Mouse (Mus musculus) cerebellum, postnatal 25 days (tissue): ENCODE results near the gene Abhd5.
"Not testable (repeated sequence)": the region's sequence is repeated elsewhere in the genome, so short reads cannot be mapped to it uniquely, and the experiment has no call there.

Experiments
- DNase-seq, 2 experiments: peaks; one replicate each; pipeline ENCODE4 v3.0.0; 2021; ENCODE audit warnings: mixed read lengths in 2 of 2

Gene Abhd5

DNA sequence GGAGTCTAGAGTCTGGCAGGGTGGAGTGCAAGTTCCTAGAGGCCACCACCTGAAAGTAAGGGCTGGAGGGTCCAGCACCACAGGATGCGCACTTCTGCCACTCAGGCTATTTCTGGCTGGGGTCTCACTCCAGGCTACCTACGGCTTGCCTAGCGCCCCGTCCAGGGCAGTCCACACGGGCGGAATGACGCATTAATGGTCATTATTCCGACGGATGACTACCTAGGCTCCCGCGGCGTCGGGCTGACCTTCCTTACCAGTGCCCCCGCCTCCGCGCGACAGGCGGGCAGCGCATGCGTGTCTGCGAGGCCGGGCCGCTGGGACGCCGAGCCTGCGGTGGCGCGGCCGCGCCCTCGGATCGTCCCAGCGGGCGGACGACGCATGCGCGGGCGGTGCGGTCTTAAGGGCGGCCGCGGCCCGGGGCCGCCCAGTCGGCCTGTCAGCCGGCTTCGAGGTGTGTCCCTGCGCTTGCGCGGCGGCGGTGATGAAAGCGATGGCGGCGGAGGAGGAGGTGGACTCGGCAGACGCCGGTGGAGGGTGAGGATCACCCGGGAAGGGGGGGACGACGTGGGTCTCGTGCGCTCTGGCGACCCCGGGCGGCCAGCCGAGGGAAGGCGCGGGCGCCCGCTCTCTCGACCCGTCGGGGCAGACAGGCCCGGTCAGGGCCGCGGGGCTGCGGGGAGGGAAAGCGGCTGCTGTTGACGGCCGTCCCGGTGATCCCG is at the start of gene Abhd5:
Abhd5 (plus strand) TSS at position 306 of the 722 bp plus-strand sequence.
- DNase-seq: peak; percentile 90 to 95

DNA sequence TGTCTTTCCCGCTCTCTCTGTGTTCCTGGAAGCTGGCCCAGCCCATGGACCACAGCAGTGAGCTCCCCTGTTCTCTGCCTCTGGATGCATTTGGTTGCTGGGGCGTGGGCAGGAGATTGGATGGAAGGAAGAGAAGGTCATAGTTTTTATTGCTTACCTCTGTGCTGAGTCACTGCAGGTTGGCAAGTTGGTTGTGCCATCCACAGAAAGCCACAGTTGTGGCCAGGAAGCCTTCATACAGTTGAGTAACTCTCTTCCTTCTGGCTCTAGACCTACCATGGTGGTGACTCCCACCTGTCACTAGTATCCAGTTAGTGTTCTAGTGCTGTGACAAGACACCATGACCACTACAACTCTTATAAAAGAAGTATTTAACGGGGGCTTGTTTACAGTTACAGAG is 46.1 kb upstream of the Abhd5 start:
- no peak for DNase-seq

DNA sequence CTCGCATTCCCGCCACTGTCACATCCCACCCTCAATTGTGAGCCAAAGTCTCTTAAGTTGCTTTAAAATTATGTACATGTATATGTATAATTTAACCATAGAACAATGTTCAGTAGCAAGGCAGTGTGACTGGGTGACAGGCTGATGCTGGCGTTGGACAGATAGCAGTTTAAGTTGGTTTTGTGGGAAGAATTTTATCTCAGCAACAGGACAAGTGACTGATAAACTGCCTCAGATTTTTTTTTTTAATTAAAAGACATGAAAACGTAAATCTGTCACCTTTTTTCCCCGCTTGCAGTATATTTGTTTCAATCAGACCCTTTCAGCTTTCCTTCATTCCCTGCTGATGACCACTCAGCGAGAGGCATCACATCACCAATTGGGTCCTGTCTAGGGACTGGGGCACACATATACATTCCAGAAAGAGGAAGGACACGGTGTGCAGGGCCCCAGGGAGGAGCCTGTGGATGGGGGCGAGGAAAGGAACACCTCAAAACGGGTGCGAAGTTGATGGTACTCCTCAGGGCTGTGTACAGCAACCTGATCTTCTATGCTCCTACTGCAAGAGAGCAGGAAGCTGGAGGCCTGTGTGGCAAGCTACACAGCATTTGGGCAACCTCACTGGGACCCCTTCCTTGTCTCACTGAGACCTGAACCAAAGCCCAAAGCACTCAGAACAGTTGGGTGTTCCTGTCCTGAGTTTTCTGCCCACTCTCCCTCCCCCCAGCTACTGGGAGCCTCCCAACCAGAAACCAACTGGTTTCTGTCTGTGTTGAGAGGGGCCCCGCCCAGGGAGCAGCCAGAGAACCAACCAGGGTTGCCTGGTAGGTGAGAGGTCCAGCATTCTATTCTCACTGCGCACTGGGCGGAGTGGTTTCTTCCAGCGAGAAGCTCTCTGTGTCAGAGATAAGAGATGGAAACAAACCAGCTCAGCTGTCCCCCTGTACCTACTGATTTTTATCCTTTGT is 42.1 kb upstream of the Abhd5 start:
- no peak for DNase-seq

DNA sequence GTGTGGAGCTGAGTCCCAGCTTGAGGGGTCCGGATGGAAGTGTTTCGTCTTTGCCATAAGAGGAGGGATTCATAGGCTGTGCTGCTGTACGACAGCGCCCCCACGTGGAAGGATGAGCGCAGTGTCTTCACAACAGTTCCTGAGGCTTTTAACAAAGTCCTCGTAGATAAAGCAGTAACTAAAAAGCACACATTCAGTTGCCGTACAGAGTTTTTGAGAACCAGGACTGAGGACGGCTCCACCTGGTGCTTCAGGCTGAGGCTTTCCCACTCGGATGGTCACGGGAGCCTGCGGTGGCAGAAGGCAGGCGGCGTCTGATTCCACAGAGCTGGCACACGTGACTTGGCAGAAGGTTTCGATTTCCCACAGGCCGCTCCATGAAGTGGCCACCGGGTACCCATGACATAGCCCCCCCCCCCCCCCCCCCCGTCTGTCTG is 40.8 kb upstream of the Abhd5 start:
- peak; percentile 83 to 87 for DNase-seq

DNA sequence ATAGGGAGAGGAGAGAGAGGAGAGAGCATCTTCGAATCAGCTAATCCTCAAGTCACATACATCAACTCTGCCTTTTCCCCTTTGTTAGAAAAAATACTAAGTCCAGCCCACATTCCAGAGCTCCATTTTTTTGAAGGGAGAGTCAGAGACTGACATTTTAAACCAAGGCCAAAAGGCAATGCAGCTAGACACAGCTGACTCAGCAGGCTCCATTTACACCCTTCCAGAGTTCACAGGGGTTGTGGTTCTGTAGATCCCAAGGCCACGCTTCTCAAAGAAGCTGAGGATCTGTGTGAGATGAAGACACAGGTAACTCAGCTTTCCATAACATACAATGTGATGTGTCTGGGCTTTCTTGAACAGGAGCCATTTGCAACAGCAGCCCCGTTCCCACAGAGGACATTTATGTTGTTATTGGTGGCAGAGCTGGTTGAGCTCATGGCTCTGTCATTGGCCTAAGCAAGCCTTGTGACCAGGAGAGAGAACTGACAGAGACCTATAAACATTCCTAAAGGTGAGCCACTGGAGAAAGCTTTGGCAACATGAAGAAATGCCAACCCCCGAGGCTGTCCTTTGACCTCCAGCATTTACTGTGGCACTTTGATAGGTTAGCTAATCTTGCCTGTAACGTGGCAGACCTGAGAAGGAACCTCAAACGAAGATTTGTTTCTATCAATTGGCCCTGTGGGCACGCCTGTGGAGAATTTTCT is 40.2 kb upstream of the Abhd5 start:
- DNase-seq: peak in 1 of 2 experiments; percentile 9

DNA sequence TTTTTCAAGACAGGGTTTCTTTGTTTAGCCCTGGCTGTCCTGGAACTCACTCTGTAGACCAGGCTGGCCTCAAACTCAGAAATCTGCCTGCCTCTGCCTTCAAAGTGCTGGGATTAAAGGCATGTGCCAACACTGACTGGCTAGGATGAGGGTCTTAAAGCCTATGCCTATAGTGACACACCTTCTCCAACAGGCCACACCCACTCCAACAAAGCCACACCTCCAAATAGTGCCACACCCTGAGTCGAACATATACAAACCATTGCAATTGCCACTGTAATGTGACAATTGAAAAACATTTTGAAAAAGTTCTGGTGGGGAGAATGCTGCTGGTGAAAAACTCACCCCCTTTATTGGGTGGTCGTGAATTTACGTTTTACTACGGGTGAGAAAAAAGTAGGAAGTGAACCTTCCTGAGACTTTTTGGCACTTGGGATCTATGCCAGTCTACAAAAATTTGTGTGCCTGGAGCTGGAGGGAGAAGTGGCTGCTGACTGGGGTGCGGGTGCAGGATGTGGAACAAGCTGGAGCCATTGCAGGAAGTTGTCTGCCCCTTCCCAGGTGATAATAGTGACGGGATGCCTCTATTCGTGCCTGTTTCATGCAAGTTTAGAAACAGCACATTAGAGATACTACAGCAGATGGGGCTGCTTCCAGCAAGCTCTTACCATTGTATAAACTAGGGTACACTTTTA is 39.0 kb upstream of the Abhd5 start:
- no peak for DNase-seq

DNA sequence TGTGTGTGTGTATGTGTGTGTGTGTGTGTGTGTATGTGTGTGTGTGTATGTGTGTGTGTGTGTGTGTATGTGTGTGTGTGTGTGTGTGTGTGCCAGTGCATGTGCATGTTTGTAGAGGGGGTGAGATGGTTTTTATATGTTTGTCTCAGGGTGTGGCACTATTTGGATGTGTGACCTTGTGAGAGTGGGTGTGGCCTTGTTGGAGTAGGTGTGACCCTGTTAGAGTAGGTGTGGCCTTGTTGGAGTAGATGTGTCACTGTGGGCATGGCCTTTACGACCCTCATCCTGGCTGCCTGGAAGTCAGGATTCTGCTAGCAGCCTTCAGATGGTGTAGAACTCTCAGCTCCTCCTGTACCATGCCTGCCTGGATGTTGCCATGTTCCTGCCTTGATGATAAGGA is 38.3 kb upstream of the Abhd5 start:
- not testable (repeated sequence) for DNase-seq

DNA sequence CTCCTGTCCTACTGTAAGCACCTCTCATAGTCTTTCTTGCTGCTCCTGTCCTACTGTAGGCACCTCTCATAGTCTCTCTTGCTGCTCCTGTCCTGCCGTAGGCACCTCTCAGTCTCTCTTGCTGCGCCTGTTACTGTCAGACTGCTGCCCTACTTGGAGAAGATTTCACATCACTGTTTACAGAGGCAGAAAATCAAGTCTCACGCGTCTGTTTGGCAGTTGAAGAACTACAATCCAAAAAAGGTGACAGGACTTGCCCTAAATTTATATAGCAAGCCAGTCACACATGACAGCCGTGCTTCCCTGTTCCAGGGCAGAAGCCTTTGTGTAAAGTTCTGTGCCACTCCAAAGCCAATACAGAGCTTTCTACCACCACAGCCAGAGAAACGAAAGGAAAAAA is 37.0 kb upstream of the Abhd5 start:
- DNase-seq: no peak

DNA sequence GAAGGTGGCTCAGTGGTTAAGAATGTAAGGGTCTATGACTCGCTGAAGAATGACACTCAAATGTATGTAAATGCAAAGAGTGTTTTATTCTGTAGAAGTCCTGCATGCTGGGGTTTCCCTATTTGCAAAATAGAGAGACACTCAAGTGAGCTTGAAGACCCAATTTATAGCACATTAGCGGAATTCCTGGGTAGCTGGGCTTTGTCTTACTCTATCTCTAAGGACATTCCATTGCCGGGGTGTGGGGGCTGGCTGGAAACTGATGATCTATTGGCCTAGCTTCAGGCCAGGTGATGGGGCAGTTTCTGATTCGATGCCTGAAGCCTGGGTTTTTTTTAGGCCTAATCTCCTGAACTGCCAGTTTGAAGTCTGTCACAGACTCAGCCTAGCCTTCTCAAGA is 36.5 kb upstream of the Abhd5 start:
- no peak for DNase-seq

DNA sequence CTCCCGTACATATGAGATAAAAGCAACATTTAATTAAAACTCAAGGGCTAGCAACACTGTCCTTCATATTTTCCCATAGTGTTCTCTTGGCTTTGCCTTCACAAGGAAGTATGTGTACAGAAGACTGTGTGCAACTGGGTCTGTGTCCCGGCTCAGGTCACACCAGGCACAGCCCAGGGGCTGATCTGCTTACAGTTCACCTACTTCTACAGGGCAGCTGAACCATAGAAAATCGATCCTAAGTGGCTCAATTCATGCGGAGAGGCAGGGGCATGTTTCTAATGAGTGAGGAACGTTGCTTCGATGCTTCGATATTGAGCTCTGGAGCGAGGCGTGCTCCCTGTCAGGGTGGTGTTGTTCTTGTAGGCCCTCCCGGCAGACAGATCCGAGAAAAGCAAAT is 35.9 kb upstream of the Abhd5 start:
- no peak for DNase-seq

DNA sequence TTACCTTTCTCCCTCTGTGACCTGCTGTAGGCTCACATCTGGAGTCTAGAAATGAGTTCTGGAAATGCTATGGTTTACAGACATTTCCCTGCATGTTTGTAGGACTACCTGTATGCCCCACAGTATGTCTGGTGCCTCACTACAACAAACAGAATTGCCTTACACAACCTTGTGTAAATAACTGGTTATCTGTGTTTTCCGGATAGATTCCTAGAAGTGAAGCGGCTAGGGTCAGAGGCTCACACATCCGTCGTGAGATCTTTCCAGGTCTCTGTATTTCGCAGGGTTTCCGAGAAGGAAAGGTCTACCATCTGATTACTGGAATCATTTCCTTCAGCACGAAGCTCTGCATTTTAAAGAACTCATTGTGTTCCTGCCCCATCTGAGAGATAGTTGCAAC is 34.8 kb upstream of the Abhd5 start:
- no peak for DNase-seq

DNA sequence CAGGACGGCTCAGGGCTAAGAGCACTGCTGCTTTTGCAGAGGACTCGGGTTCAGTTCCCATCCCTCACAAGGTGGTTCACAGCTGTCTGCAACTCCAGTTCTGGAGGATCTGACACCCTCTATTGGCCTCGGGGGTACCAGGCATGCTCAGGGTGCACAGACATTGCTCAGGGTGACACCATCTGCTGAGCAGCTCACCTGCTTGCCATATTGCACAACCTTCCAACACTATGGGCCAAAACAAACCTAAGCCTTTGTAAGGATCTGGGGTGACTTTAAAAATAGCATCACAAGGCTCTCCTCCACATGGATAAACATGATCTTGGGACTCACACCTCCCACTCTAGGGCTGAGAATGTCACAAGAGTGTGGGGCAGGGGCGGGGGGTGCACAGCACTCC is 30.8 kb upstream of the Abhd5 start:
- no peak for DNase-seq

DNA sequence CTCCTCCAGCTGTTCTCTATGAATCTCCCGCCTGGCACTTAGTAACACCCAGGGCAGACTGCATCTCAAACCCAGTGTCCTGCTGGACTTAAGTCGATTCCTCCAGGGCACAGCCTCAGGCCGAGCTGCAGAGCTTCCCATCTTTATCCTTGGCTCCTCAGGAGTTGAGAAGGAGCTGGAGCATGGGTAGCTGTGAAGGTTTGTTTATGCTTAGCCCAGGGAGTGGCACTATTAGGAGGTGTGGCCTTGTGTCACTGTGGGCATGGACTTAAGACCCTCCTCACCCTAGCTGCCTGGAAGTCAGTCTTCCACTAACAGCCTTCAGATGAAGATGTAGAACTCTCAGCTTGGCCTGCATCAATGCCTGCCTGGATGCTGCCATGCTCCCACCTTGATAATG is 29.1 kb upstream of the Abhd5 start:
- DNase-seq: no peak

DNA sequence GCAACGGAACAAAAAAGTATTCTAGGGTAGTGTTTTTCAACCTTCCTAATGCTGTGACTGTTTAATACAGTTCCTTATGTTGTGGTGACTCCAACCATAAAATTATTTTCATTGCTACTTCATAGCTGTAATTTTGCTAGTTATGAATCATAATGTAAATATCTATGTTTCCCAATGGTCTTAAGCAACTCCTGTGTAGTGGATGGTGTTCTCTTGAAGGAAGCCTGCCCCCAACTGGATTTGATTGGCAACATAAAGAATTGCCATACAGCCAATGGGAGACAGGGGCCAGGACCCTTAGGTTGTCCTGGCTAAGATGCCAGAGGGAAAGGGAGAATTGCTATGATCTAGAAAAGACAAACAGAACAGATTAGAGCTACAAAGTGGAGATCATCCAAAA is 25.4 kb upstream of the Abhd5 start:
- no peak for DNase-seq

DNA sequence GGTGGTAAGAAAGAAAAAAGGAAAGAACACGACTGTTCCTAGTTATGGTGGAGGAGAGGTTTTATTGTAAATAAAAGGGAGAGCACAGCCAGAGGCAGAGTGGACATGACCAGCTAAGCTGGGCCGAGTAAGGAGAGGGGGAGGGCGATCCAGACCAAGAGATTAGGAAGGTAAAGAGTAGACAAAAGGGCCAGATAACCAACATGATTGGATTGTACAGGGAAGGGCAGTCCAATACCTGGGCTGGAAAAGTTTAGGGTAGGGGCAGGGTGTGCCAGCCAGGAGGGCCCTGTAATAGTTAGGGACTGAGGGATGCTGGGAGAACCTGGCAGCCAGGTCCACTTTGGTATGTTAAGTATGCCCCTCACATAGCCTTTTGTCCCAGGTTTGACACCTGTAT is 23.2 kb upstream of the Abhd5 start:
- no peak for DNase-seq

DNA sequence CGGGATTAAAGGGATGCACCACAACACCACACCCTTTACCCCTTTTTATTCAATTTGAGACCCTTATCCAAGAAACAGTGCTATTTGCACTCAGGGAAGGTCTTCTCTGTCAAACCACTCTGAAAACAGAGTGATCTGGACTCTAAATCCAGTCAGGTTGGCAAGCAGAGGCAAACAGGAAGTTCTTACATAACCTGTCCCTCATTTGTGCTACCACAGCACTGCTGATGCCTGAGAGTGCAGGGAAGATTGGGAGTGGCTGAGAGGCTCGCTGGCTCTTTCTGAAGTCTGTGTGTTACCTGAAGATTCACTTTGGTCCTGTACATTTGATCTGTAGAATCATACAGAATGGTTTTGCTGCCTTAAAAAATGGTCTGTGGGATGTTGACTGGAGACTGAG is 14.7 kb upstream of the Abhd5 start:
- no peak for DNase-seq

DNA sequence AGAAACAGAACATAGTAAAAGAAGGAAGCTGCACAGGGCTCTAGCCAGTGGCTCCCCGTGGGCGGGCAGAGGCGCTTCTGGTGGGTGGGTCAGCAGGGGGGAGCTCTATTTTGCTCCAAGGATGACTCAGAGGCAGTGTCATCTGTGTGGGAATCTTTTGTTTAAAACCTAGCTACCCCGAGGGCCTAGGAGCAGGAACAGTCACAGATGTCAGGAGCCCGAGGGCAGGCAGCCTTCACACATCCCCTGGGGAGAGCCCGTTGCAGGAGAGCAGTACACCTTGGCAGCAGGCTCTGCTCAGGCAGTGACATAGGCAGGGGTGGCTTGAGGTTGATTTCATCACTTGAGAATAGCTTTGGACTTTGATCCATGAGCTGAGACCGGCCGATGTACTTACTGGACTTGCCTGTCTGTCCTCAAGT is 13.9 kb upstream of the Abhd5 start:
- no peak for DNase-seq

DNA sequence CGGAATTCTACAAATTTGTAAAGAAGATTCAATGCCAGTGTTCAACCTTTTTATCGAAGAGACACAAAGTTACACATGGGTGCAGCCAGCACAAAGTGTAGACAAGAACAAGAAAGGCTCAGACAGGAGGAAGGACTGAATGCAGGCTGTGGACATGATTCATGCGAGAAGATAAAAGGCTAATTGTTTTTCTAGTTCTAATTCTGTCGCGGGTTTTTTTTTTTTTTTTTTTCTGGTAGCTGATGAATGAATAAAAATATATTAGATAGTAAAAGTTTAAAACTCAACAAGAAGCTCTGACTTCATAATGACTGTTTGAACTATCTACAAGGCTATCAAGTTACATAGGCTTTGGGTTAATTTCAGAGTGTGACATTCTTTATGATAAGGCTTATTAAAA is 11.4 kb upstream of the Abhd5 start:
- no peak for DNase-seq

DNA sequence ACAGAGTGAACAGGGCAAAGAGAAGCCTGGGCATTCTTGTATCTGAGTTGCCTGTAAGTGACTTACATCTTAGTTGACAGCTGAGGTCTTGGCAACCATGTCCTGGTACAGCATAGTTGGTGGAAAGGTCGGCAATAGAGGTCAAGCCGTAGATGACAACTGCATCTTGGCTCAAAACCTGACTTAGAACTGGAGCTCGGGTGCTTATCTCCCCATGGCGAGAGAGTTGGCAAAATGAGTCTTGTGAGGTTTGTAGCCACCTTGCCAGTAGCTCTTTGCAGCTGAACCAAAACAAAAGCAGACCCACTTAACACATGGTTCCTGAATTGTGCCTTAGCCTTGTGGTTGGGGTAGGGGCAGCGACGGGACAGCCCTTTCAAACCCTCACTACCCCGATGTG is 8.0 kb upstream of the Abhd5 start:
- no peak for DNase-seq

DNA sequence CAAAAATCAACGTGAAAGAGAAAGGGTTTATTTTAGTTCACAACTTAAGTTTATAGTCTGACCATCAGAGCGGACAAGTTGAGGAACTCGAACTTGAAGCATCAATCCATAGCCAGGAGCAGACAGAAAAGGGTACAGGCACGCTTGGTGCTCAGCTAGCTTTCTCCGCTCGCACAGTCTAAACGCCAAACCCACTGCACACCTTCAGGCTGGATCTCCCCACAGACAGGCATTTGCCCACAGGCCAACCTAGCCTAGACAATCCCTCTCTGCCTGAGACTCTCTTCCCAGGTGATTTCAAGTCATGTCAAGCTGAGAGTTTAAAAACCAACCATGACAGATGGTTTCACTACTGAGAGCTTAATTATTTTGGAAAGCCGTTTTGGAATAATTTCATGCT is 6.8 kb upstream of the Abhd5 start:
- no peak for DNase-seq

DNA sequence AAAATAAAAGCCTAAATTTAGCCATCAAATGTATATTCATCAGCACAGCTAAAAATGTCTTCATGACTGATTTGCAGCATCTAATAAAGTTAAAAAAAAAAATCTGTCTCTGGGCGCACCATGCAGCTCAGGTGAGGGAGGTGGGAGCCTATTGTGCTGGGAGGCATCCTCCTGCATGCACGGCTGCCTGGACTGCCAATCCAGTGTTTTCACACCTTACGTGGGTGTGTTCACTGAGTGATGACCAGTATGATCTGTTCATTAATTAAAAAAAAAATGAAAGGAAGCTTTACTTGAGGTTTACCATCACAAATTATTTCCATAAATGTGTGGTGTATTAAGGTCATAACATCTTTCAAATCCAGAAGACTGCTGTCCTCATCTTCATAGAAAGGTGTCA is 6.1 kb upstream of the Abhd5 start:
- DNase-seq: no peak

DNA sequence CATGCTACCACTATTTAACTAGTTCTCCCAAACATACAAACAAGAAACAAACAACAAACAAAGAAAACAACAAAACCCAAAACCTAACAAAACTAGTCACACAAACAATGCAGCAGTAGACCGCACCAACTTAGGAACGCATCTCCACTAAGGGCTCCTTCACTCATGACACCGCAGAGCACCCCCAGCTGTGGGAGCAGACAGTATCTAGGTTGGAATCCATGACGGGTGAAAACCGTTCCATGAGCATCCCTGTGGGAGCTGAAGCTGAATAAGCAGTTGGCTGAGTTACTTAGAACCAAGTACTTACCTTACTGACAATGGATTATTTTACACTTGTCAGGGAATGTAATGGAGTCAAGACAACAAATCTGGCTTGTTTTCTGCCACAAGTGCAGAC is 5.3 kb upstream of the Abhd5 start:
- no peak for DNase-seq

DNA sequence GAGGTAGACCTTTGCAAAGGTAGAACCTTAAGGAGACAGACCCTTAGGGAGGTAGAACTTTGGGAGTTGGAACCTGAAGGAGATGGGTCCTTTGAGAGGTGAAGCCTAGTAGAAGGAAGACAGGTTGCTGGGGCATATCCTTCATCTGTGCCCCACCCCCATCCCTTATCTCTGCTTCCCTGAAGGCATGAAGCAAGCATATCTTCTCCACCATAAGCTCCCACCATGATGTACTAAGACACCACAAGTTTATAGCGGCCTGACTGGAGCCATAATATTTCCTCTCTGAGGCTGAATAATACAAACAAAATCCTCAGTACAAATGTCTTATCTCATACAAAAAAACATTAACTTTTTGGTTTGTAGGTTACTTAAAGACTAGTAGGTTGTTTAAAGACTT is 3.5 kb upstream of the Abhd5 start:
- no peak for DNase-seq
